ENCODE assay signal across 8 mouse cellular contexts in genomic region chr11:69236061-69236925, GRCm38 (mm10). TPM values are rescaled to one million over a fixed set of nuclear protein-coding genes. Genes with fewer than 3 reads are reported as not detected.
DNase-seq lines count a peak whose midpoint lies in the region; ATAC-seq and TF ChIP-seq lines count a peak whose summit lies in the region.

No protein-coding gene starts in this region.

- no peaks in the 10 kb centered on the region for H3K36me3 ChIP-seq in lung, postnatal 0 days (ENCODE audit: insufficient read depth, low read length)
- no peaks in the 10 kb centered on the region for H3K36me3 ChIP-seq in limb, embryonic 10.5 days
- H3K36me3 ChIP-seq in small intestine, adult 2 months (ENCODE audit: control insufficient read depth, insufficient read depth, low read length), result no peaks in the 10 kb centered on the region

- no peak overlapping the region for H3K27ac ChIP-seq in lung, postnatal 0 days (ENCODE audit: low read length)
- H3K27ac ChIP-seq in limb, embryonic 10.5 days, result peak overlapping the region; percentile 14
- H3K27ac ChIP-seq in small intestine, adult 2 months (ENCODE audit: insufficient read depth, low read depth, low read length), result no peak overlapping the region

- no peak overlapping the region for H3K9ac ChIP-seq in lung, postnatal 0 days (replicated peaks; ENCODE audit: low read depth)

- 4% methylated on average over 45 of the region's 51 CpGs for WGBS in lung, postnatal 0 days
- 3% methylated on average over 51 of the region's 51 CpGs for WGBS in limb, embryonic 10.5 days
- WGBS in small intestine, adult 2 months, result 11% methylated on average over 51 of the region's 51 CpGs

- H3K4me2 ChIP-seq in lung, postnatal 0 days (replicated peaks; ENCODE audit: low read depth, low read length), result peak overlapping the region; percentile 68

- DNase-seq in cerebellum, adult 18-20 months, result no peak
- no peak for DNase-seq in lung, postnatal 0 days (ENCODE audit: low spot score)
- no peak for DNase-seq in lung, postnatal 14 days
- peak; percentile 64 for DNase-seq in limb, embryonic 10.5 days (ENCODE audit: low spot score)
- DNase-seq in right cerebral cortex, adult 18-20 months, result no peak
- no peak for DNase-seq in left cerebral cortex, adult 8-10 months (ENCODE audit: low spot score in 2 of 2)

- TF ChIP-seq POLR2A in small intestine, adult 2 months (IDR thresholded peaks at IDR 0.05; ENCODE audit: low read depth, low read length), result no peak

- 0 out of 2 replicates have a peak, but pooled peaks have one; percentile 15 for ATAC-seq in cerebellum, adult (ENCODE audit: insufficient number of reproducible peaks, low FRiP score, low TSS enrichment)
- no peak for ATAC-seq in lung, postnatal 0 days

- peaks cover 18% of the 10 kb centered on the region for H3K27me3 ChIP-seq in lung, postnatal 0 days (replicated peaks; ENCODE audit: insufficient read depth, low read length)
- H3K27me3 ChIP-seq in limb, embryonic 10.5 days (ENCODE audit: low read depth, poor library complexity, severe bottlenecking), result peaks cover 79% of the 10 kb centered on the region
- peaks cover 25% of the 10 kb centered on the region for H3K27me3 ChIP-seq in small intestine, adult 2 months (ENCODE audit: control insufficient read depth, insufficient read depth, low read length)

- H3K4me1 ChIP-seq in lung, postnatal 0 days (ENCODE audit: insufficient read depth, low read depth, low read length), result peaks cover 4% of the 10 kb centered on the region; the same call in 1 of the 2 replicates
- peaks cover 26% of the 10 kb centered on the region for H3K4me1 ChIP-seq in limb, embryonic 10.5 days
- peaks cover 11% of the 10 kb centered on the region for H3K4me1 ChIP-seq in small intestine, adult 2 months (ENCODE audit: control insufficient read depth, insufficient read depth, insufficient read length, low read length)

- TF ChIP-seq EP300 in lung, postnatal 0 days (IDR thresholded peaks at IDR 0.05), result no peak

- TF ChIP-seq CTCF in lung, postnatal 0 days (IDR thresholded peaks at IDR 0.05), result no peak
- TF ChIP-seq CTCF in small intestine, adult 2 months (IDR thresholded peaks at IDR 0.05; ENCODE audit: extremely low read depth, insufficient read length, insufficient replicate concordance, low read depth, low read length), result no peak

- H3K9me3 ChIP-seq in lung, postnatal 0 days (ENCODE audit: low read length), result no peaks in the 10 kb centered on the region
- H3K9me3 ChIP-seq in limb, embryonic 10.5 days (replicated peaks), result no peaks in the 10 kb centered on the region

- H3K4me3 ChIP-seq in lung, postnatal 0 days (ENCODE audit: low read depth, low read length), result peak overlapping the region; percentile 31
- H3K4me3 ChIP-seq in limb, embryonic 10.5 days, result peak overlapping the region; percentile 57
- H3K4me3 ChIP-seq in small intestine, adult 2 months (ENCODE audit: low read depth, low read length), result peak overlapping the region; percentile 62

RNA-seq across cellular contexts. Expression of gene Gucy2e, which starts 0.5 kb away (rescaled TPM):
- polyA plus RNA-seq in lung, postnatal 0 days (2015; fragmentation: Nextera tagmentation; extraction: Ambion mirVana), result 0.04 TPM in 1 of 2 replicates, not detected in the other
- not detected in 2 replicates for polyA plus RNA-seq in limb, embryonic 10.5 days (2016; fragmentation: Nextera tagmentation; extraction: Ambion mirVana)
- not detected in 2 replicates for polyA plus RNA-seq in small intestine, adult 2 months (2012; rRNA removed)
- 1 to 10 TPM; 1.3 to 1.8 (median 1.5) TPM for total RNA-seq in left cerebral cortex, adult 8-10 months (2022)

RNA-seq across cellular contexts. Expression of gene Alox8, which starts 38.6 kb away (rescaled TPM):
- polyA plus RNA-seq in lung, postnatal 0 days (2015; fragmentation: Nextera tagmentation; extraction: Ambion mirVana), result 0.04 and 0.08 TPM in 2 replicates
- polyA plus RNA-seq in limb, embryonic 10.5 days (2016; fragmentation: Nextera tagmentation; extraction: Ambion mirVana), result 0.15 TPM in 1 of 2 replicates, not detected in the other
- 0.15 TPM in 1 of 2 replicates, not detected in the other for polyA plus RNA-seq in small intestine, adult 2 months (2012; rRNA removed)
- total RNA-seq in left cerebral cortex, adult 8-10 months (2022), result 10 to 100 TPM in 2 of 4 experiments, 1 to 10 TPM in 2; 9.2 to 11.4 (median 10.2) TPM
